Mouse (Mus musculus): ENCODE data around the gene Exosc8.
"Not testable (repeated sequence)": the region's sequence is repeated elsewhere in the genome, so short reads cannot be mapped to it uniquely, and the experiment has no call there.

Gene Exosc8

DNA sequence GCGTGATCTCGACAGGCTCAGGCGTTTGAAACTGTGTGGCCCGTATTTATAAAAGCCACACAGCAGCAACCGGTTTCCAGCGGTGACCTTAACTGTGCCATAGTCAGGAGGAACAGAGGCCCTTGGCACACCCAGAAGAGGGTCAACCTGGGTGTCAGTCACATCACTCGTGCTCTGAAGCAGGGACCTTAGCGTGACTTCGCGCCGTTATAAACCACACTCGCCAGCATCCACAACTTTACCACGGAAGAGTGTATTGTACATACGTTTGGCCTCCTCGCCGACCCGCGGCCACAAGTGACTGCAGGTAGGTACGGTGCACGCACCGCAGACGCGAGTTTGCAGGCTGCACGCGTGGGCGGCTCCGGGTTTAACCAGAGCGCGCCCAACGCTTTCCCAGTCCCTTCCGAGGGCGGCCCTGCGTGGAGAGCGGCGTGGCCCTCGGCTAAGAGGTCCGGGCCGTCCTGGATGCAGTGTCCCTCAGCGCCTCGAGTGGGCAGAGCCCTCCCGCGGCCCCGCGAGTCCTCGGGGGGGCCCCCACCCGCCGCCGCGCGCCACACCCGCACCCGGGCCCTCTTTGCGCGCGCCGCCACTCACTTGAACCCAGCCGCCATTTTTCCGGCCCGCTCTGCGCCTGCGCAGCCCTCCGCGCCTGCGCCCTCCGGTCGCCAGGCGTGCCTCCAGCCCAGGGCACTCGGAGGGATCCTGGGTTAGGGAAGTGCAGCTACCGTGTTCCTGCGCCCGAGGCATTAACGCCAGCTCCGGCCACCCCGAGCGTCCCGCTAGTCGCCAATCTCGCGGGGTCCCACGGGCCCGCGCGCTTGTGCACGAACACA is 564 bp downstream of the Exosc8 start:
- no peak for DNase-seq

DNA sequence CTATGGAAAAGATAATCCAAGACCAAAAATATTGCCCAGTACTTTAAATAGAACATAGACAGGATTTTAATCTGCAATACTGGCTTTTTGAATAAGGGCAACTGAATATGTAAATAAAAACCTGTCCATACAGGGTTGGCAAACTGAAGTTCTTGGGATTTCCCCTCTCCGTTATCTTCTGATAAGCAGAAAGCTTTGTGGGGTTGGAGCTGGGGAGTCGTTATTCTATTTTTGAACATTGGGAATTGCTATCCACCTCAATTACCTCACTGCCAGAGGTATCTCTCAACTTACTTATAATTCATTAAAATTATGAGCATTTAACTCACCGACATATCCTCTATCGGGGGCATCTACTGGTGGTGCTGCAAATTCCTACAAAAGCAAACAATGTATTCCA is 2.8 kb downstream of the Exosc8 start:
- DNase-seq, result no peak

DNA sequence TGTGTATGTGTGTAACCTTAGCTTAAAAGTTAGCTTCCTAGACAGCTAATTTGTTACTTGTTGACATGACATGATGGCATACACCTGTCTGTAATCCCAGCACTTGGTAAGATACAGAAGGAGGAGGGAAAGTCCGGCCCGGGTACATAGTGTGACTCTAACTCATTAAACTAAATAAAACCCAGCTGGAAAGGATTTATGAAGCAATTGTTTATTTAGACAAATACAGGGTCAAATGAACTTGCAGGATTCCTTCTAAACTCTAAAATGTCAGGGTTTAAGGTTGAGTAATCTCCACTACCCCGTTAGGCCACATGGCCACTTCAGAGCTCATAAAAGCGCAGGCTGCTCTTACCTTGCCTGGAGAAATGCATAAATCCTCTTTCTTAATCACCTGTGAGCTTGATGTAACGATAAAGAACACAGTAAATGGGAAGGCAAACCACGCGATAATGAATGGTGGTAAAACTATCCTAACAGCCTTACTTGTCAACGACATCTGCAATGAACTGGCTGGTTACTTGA is 3.5 kb downstream of the Exosc8 start:
- DNase-seq, result no peak

DNA sequence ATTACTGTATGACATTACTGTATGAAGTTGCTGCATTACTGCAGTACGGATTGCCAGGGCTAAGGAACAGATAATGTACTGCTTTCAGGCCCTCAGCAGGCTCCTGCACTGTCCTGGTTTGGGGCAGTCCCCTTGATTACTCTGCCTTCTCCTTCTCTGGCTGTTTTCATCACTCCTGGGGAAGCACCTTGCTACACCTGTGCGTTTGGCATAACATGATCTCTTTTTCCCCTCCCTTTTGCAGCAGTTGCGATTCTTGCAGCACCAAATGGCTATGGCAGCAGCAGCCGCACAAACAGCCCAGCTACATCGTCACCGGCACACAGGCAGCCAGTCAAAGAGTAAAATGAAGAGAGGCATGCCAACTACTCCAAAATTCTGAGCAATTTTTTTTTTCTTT is 7.1 kb downstream of the Exosc8 start:
- DNase-seq, result no peak

DNA sequence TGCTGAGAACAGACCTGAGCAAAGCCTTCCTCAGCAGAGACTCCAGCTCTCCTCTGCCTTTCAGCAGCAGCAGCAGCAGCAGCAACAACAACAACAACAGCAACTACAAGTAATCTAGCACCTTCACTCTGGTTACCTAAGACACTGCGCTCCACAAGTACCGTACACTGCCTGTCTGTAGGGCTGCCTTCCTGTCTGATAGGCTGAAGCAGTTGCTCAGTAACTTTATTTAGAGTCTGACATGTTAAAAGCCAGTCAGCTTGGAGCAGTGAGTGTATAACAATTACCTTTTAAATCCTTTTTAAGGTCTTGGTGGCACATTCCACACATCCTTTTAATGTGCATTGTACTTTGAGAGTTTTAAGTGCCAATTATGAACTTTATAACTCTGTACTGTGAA is 7.6 kb downstream of the Exosc8 start:
- DNase-seq, result no peak

DNA sequence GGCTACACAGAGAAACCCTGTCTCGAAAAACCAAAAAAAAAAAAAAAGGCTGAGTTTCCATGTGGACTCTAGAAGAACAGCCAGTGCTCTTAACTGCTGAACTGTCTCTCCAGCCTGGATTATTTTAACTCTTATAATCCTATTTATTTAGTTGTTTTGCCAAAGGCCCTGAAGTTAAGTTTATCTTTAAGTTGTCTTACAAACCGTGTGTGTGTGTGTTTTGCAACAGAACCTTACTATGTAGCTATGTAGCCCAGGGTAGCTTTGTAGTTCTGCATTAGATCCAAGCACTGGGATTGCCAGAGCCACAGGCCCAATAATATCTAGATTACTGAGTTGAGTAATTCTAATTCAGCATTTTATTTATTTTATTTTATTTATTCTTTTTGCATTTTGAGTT is 9.8 kb downstream of the Exosc8 start:
- no peak for DNase-seq

DNA sequence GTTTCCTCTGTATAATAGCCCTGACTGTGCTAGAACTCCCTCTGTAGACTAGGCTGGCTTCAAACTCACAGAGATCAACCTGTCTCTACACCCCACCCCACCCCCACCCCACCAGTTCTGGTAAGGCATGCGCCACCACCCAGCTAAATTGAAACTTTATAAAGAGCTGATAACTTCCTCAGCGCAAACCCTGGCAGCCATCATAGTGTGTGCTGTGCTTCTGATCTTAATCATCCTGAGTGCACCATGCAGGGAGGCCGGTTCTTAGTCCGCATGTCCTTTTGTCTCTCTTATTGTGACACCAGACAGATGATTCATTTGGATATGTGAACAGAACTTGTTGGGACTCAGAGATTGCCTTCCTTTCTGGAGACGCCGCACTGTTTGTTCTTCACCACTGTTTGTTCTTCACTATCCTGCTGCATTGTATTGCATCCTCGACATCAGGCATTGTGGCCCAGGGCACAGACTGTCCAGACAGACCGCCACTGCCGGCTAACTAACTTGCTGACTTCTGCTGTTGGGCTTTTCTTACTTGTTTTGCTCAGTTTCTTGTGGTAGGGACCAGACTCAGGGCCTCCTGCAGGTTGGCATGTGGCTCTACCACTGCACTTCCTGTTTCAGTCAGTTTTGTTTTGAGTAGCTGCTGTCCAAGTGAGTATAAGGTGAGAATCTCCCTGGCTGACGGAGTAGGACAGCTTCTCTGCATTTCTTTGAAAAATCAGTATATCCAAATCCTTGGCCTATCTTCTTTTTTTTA is 11.3 kb downstream of the Exosc8 start:
- DNase-seq, result no peak

DNA sequence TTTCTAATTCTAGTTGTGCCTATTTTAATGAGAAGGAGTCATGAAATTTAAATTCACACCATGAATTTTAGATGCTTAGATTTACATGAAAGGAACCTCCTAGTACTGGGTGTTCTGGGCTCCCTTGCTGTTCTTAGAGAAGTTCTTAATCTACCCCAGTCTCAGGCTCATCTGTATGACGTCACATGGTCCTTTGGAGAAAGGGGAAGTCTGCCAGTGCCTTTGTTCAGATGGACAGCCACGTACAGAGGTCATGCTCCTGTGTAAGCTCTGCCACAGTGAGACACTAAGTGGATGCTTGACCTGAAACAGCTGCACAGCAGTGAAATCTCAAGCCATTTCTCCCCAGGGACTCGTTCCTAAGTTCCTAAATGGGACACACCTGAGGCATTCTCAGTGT is 16.2 kb downstream of the Exosc8 start:
- DNase-seq, result no peak

DNA sequence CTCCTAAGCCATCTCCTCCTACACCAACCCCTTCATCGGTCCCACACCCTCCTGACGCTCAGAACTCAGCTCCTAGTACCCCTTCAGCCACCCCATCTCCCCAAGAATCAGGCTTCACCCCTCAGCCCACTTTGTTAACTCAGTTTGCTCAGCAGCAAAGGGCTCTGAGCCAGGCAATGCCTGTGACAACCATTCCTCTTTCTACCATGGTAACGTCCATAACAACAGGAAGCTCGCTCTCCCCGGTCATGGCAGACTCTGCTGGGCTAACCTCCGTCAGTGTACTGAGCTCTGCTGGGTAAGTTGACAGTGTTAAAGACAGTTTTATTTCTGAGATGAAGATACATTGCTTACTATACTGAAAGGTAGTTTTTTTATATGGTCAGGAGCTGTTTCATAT is 17.8 kb downstream of the Exosc8 start:
- no peak for DNase-seq

DNA sequence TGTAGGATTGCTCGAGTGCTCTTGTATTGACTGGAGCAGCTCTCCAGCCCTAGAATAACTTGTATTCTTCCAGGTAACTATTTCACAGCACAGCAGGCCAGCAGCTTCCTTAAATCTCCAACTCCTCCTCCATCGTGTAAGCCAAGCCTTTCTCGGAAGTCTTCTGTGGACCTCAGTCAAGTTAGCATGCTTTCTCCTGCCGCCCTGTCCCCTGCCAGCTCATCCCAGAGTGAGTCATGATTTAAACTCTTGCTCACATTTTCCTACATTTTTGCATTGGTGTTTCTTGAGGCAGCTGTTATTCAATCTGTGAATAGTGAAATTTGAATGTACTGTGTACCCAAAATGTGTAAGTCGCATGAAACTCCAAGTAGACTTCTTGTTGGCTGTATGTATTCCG is 19.7 kb downstream of the Exosc8 start:
- no peak for DNase-seq

DNA sequence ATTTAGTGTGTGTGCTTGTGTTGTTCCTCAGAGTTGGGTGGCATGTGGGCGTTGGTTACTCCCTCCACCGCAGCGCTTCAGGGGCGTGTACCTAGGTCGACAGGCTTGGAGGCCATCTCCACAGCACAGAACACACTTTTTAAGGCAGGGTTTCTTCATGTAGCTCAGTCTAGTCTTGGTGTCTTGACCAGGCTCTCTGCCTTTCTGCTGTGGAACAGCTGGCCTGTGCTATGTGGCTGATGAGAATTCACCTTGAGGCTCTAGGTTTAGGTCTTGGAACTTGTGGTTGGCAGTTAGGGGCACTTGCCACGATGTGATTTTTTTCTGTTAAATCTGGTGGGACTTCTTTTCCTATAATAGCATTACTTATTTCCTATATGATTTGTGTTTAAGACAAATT is 20.9 kb downstream of the Exosc8 start, which contains the start of gene Gm21958:
Gm21958 (minus strand) TSS at position 101 of the 400 bp plus-strand sequence.
- no peak for DNase-seq

DNA sequence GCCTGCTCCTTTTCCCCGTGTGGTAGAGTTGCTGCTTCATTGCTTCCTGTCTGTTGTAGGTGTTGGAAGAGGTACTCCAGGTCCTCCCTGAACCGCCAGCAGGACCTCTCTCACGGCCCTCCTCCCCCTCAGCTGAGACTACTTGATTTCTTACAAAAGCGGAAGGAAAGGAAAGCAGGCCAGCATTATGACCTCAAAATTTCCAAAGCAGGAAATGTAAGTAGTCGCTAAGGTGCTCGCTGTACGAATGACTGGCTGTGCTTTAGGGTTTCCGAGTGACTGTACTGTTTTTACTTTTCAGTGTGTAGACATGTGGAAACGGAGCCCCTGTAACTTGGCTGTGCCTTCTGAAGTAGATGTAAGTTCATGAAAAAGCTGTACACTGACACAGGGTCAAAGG is 26.2 kb downstream of the Exosc8 start:
- no peak for DNase-seq

DNA sequence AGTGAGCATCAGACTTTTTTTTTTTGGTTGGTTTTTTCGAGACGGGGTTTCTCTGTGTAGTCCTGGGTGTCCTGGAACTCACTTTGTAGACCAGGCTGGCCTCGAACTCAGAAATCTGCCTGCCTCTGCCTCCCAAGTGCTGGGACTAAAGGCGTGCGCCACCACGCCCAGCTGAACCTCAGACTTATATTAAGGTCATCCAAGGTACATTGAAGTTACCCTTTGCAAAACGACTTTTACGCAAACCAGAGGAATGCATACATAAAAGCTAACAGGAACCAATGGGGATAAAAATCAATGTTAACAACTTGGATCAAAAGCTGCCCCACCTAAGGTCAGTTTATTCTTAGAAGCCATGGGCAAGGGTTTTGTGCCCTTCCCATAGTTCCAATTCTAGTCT is 31.1 kb downstream of the Exosc8 start:
- DNase-seq, result not testable (repeated sequence)

DNA sequence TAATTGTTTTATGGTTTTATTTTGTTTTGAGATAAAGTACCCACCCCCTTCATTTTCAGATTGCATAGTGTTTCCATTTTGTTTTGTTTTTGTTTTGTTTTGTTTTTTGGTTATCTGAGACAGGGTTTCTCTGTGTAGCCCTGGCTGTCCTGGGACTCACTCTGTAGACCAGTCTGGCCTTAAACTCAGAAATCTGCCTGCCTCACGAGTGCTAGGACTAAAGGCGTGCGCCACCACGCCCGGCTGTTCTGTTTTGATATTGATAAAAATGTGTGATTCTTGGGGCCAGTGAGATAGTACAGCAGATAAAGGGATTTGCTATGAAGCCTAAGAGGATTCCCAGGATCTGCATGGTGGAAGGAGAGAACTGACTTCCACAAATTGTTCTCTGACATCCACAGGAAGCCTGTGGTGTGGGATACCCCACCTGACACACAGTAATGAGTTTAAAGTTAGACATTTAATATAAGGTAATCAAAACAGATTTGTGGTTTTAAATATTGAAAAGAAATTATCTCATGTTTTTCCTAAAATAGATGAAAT is 35.4 kb downstream of the Exosc8 start:
- no peak for DNase-seq

DNA sequence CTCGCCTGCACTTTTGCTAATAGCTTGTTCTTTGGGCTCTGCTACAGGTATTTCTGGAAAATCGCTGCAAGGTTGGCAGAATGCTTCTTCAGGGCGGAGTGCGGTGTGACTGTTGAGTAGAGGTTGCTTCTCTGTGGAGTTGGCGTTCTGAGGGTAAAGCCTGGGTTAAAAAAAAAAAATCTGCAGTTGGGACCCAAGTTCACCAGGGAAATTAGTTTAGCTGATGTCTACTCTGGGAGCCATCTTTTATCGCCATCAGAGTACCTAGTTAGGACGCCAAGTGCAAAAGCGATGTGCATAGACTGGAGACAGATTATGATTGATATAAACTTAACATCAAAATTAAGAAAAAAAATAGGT is 42.2 kb downstream of the Exosc8 start:
- no peak for DNase-seq

DNA sequence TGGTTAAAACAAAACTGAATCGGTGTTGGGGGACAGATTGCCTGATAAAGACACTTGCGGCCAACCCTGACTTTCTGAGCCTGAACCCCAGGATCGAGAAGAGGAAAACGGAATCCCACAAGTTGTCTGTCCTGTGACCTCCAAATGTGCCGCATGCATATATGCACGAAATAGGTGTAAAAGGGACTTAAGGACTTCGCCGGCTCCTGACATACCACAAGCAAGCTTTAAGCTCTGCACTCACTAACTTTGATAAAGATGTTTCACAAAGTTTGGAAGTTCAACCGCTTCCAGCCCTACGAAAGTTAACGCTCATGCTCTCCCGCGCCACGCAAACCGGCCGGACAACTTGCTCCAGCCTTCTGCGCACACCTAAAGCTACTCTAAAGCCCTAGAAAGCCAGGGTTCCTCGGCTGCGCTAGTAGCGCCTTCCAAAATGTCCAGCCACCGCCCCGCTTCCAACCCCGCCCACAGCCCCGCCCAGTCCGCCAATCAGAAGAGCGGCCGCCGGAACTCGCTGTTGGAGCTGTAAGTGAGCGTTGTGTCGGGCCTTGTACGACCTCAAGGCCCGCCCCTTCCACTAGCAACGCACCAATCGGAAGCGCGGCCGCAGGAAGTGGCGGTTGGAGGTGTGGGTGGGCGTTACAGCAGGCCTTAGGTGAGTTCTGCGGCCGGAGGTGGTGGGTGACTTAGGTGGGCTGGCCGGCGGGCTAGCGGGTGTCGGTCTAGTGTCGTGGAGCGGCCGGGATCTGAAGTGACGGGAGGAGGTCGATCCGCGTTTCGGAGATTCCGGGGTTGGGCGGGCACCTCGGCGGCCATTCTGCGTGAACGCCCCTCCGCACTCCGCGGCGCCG is 42.8 kb downstream of the Exosc8 start, which contains the start of gene Supt20:
Supt20 (plus strand) TSS at position 606 of the 854 bp plus-strand sequence.
- DNase-seq, result peak; percentile 95

DNA sequence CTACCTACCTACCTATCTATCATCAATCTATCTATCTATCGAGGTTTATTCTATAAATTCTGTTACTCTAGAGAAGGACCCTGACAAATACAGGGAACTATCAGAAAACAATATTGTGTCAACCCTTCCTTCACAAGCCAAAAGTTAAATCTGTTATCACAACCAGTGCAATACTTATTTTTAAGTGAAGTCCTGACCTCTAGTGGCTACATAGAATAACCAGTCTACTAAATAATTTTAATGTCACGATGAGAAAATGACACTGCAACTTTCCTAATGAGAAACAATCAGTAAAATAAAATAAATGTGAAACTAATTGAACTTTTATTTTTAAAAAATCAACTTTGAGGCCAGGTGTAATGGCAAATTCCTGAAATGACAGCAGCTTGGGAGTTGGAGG is 46.1 kb downstream of the Exosc8 start:
- no peak for DNase-seq

DNA sequence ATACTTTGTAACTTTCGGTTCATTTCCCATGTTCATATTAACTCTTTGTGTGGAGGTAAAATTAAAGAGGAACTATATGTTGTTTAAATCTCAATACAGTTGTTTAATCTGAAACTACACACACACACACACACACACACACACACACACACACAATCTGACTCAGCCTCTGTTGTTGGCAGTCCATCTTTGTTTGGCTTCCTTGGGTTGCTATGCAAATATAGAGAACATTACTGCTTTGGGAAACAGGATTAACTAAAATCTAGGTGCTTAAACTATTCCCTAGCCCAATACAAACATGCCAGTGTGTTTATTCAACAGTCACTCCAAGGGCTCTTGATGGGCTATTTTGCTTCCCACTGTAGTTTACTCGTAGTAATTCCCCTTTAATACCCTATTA is 47.9 kb downstream of the Exosc8 start:
- no peak for DNase-seq

DNA sequence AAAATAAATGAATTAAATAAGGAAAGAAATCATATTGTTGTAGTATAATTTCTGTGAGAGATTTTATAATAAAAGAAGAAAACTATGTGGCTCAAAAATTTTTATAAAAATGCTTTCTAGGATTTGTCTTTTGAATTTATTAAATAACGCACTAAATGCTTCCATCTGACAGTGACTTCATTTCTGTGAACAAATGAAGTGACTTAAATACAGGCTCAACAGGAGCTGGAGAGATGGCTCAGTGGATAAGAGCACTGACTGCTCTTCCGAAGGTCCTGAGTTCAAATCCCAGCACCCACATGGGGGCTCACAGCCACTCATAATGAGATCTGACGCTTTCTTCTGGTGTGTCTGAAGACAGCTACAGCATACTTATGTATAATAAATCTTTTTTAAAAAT is 50.0 kb downstream of the Exosc8 start:
- no peak for DNase-seq

DNA sequence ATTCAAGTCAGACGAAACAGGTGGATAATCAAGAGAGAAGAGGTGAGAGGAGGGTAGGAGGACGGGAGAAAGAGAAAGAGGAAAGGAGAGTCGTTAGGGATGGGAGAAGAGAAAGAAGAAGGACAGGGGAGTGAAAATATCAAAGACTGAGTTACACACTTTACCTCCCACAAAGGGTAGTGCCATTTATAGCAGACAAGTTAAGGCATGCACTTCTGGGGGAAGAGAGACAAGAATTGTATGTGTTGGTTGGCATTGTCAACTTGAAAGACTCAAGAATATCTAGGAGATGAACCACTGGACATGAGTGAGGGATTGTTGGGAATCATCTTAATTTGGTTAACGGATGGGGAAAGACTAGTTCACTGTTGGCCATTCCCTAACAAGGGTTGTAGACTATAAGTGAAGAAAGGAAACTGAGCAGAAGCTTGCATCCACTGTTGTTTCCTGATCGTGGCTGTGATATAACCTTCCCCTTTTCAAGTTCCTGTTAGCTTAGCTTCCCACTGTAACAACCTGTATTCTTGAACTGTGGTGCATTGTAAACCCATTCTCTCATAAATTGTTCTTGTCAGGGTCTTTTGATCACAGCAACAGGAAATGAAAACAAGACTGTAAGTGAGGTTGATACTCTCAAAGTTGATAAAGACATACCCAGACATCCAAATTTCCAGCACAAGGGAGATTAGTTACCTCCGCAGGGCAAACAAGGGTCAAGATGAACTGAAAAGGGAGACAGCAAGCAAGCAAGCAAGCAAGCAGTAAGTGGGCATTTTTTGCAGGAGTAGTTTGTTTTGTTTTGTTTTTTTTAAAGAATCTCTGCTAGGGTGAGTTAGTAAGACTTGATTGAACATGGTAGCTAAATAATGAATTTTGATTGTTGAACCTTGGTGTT is 53.6 kb downstream of the Exosc8 start:
- no peak for DNase-seq
